Mouse (Mus musculus) spleen, embryonic (tissue): ENCODE measurements around the gene Cyp2c23.

Experiments used
- CTCF ChIA-PET: fragments of 350-600 bp; sonication (Branson Sonifier 250); formaldehyde crosslinking; loops from one replicate; lab custom pipeline; 2022; lab: Charles Lee

The Cyp2c23 gene

GRCm38 (mm10) chr19:43973711-43974110 lies 55.3 kb downstream of the Cyp2c23 start:
- CTCF ChIA-PET, result no interaction called here

DNA sequence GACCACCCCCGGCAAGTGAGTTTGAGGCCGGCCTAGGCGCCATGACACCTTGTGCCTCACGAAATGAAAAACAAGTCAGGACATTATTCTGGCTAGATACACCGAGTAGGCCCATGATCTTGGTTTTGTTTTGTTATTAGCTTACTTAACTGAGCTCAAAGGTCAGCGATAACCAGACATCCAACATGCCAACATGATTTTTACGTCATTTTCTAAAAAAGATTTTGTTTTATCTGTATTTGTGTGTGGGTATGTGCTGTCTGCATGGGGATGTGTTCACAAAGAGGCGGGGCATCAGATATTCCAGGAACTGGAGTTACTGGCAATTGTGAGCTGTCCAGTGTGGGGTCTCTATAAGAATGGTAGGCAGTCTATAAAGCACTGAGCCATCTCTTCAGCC lies 56.9 kb downstream of the Cyp2c23 start:
- CTCF ChIA-PET, result no interaction called here

DNA sequence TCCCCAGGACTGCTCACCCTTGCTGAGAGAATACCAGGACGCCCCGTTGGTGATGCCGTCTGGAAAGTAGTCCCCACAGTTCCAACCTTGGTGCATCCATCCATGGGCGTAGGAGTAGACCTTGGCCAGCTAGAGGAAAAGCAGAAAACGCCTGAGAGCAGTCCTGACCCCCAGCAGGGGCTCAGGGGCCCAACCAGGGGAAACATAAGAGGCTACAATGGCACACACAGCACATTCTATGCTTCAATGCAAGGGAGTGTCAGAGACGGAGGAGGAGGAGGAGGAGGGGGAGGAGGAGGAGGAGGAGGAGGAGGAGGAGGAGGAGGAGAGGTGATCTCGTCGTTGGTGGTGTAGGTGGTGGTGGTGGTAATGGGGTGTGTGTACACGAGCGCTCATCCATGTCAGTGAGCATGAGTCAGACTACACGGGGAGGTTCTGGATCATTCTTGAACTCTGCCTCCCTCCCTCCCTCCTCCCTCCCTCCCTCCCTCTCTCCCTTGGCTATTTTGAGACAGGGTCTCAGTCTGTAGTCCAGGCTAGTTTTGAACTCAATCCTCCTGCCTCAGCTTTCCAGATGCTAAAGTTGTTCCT lies 60.5 kb downstream of the Cyp2c23 start:
- CTCF ChIA-PET, result no interaction called here

DNA sequence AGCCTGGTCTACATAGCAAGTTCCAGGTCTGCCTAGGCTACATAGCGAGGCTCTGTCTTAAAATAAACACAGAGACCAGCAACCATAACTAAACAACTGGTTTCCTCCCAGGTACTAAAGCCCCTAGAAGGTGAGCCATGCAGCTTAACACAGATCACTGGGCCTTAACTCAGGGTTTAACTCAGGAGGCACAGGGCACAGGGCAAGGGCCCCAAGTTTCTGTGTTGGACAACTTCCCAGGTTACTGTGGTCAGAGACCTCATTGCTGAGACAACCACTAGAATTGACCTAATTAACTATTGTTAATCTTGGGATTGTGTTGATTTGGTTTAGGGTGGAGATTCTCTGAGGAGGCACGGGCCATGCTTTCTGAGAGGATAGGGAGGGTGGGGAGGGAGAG lies 62.5 kb downstream of the Cyp2c23 start:
- CTCF ChIA-PET, result interaction anchor here (0.6 kb wide), 1 partner anchor 65 kb away, joined by 4 read pairs; no protein-coding TSS in a partner anchor

DNA sequence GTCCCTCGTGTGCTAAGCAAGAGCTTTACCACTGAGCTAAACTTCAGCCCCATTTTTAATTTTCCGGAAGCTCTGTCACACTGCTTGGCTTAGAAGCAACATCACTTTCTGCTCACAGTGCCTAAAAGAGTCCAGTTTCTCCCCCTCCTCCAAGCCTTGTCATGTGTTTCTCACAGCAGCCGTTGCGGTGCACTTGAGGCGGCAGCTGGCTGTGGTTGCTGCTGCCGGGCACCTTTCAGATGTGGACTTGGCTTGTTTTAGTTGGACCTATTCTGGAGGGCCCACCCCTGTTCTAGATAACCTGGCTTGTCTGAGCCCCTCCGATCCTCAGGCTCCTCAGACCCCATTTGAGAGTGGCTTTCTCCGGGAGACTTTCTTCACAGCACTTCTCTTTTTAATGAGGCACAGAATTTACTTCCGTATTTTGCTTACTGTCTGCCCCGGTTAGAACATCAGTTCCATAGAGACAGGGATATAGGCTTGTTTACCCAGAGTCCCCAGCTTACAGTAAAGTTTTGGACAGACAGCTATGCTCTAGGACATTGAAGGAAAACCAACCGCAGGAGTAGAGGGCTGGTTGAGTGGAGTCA lies 63.4 kb downstream of the Cyp2c23 start:
- CTCF ChIA-PET, result no interaction called here

- CTCF ChIA-PET, result no interaction called here
Observed at GRCm38 (mm10) chr19:43962795-43963194, 66.2 kb downstream of the Cyp2c23 start.

GRCm38 (mm10) chr19:43961185-43961584 lies 67.8 kb downstream of the Cyp2c23 start:
- CTCF ChIA-PET, result no interaction called here

DNA sequence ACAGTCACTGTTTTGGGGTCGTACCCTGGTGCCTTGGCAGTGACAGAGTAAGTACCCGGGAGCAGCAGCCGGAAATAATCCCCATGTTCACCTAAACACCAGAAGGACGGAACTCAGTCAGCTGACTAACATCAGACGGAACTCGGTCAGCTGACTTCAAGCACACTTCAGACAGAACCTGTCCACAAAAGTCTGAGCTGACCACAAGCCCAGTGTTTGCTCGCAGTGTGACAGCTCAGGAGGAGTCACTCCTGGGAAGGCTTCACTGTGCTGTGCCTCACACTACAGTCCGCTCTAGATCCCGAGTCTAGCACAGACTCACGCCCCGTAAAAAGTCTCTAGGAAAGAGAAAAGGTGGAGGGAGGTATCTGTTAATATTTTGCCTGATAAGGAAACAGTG lies 69.0 kb downstream of the Cyp2c23 start:
- CTCF ChIA-PET, result interaction anchor here (0.6 kb wide), 1 partner anchor 1131 kb away, joined by 12 read pairs; no protein-coding TSS in a partner anchor

- CTCF ChIA-PET, result no interaction called here
Observed at GRCm38 (mm10) chr19:43959162-43959561, 69.8 kb downstream of the Cyp2c23 start.

- CTCF ChIA-PET, result interaction anchor here (0.6 kb wide), 2 partner anchors 165 to 757 kb away, joined by 3 read pairs; no protein-coding TSS in a partner anchor
Observed at GRCm38 (mm10) chr19:43957881-43958280, 71.1 kb downstream of the Cyp2c23 start.

GRCm38 (mm10) chr19:43957402-43957801 lies 71.6 kb downstream of the Cyp2c23 start:
- CTCF ChIA-PET, result interaction anchor here (0.6 kb wide), 2 partner anchors 165 to 758 kb away, joined by 3 read pairs; no protein-coding TSS in a partner anchor

DNA sequence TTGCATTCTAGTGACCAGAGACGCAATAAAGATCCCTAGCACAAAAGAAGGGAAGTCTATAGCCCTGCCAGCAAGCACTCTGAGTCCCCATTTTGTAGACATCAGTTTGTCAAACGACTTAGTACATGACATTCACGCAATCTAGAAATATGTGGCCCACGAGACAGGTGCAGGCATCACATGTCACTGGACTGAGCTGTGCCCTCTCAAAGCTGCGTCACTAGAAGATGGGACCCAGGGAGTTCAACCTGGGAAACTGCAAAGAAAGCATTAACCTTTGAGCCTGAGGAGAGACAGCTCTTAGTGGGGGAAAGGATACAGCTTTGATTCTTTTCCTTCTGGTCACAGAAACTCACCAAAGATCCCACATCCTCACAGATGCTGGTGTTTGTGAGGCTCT lies 73.7 kb downstream of the Cyp2c23 start:
- CTCF ChIA-PET, result no interaction called here
